ENCODE assay signal across 8 mouse cellular contexts in genomic region chr10:117843690-117844089, GRCm38 (mm10). TPM values are rescaled to one million over a fixed set of nuclear protein-coding genes. Genes with fewer than 3 reads are reported as not detected.
DNase-seq lines count a peak whose midpoint lies in the region; ATAC-seq lines count a peak whose summit lies in the region.

No protein-coding gene starts in this region.

- ATAC-seq in heart, embryonic 15.5 days (replicated peaks; ENCODE audit: insufficient number of reproducible peaks, insufficient read depth, low FRiP score, low read depth): no peak
- ATAC-seq in CD4-positive, CD25-positive, alpha-beta regulatory T cell, adult 4 months: peak; percentile 46
- no peak for ATAC-seq in hindbrain, embryonic 12.5 days (ENCODE audit: low FRiP score)
- no peak for ATAC-seq in midbrain, embryonic 11.5 days (ENCODE audit: low FRiP score)

- DNase-seq in heart, adult 8-10 months (ENCODE audit: low spot score): no peak
- peak; percentile 86 for DNase-seq in midbrain, embryonic 11.5 days (ENCODE audit: low spot score, missing footprints)
- no peak for DNase-seq in cerebellum, adult 8-10 months
- no peak for DNase-seq in kidney, adult 18-20 months
- no peak for DNase-seq in embryo, embryonic 10.5 days (ENCODE audit: low spot score)

- H3K9me3 ChIP-seq in heart, embryonic 15.5 days (replicated peaks): no peaks in the 10 kb centered on the region
- H3K9me3 ChIP-seq in hindbrain, embryonic 12.5 days (replicated peaks): no peaks in the 10 kb centered on the region
- no peaks in the 10 kb centered on the region for H3K9me3 ChIP-seq in midbrain, embryonic 11.5 days (ENCODE audit: control insufficient read depth, low read length)

- H3K4me2 ChIP-seq in heart, embryonic 15.5 days: peak overlapping the region; percentile 71
- H3K4me2 ChIP-seq in hindbrain, embryonic 12.5 days (replicated peaks): peak overlapping the region; percentile 64
- H3K4me2 ChIP-seq in midbrain, embryonic 11.5 days: no peak overlapping the region; the same call in 1 of the 2 replicates

- peak overlapping the region; percentile 97 for H3K4me3 ChIP-seq in heart, embryonic 15.5 days
- H3K4me3 ChIP-seq in hindbrain, embryonic 12.5 days: no peak overlapping the region
- no peak overlapping the region for H3K4me3 ChIP-seq in midbrain, embryonic 11.5 days (ENCODE audit: low read depth, low read length)

- H3K27ac ChIP-seq in heart, embryonic 15.5 days: peak overlapping the region; percentile 31; the same call in 1 of the 2 replicates
- no peak overlapping the region for H3K27ac ChIP-seq in hindbrain, embryonic 12.5 days
- no peak overlapping the region for H3K27ac ChIP-seq in midbrain, embryonic 11.5 days (ENCODE audit: low read depth, low read length)

- peaks cover 37% of the 10 kb centered on the region for H3K4me1 ChIP-seq in heart, embryonic 15.5 days (replicated peaks)
- peaks cover 21% of the 10 kb centered on the region for H3K4me1 ChIP-seq in hindbrain, embryonic 12.5 days
- peaks cover 8% of the 10 kb centered on the region; the same call in 1 of the 2 replicates for H3K4me1 ChIP-seq in midbrain, embryonic 11.5 days (ENCODE audit: control insufficient read depth, insufficient read depth, low read length)

- no peak overlapping the region for H3K9ac ChIP-seq in heart, embryonic 15.5 days
- H3K9ac ChIP-seq in hindbrain, embryonic 12.5 days: no peak overlapping the region; the same call in 1 of the 2 replicates
- no peak overlapping the region for H3K9ac ChIP-seq in midbrain, embryonic 11.5 days (ENCODE audit: low read length)

- H3K36me3 ChIP-seq in heart, embryonic 15.5 days: no peaks in the 10 kb centered on the region
- peaks cover 3% of the 10 kb centered on the region; the same call in 1 of the 2 replicates for H3K36me3 ChIP-seq in hindbrain, embryonic 12.5 days
- no peaks in the 10 kb centered on the region for H3K36me3 ChIP-seq in midbrain, embryonic 11.5 days (ENCODE audit: control insufficient read depth, insufficient read depth, low read length)

- WGBS in heart, embryonic 15.5 days: 50% methylated on average over 5 of the region's 5 CpGs
- WGBS in hindbrain, embryonic 12.5 days: 78% methylated on average over 5 of the region's 5 CpGs
- WGBS in midbrain, embryonic 11.5 days: 90% methylated on average over 5 of the region's 5 CpGs

- H3K27me3 ChIP-seq in heart, embryonic 15.5 days: no peaks in the 10 kb centered on the region
- H3K27me3 ChIP-seq in hindbrain, embryonic 12.5 days: no peaks in the 10 kb centered on the region
- H3K27me3 ChIP-seq in midbrain, embryonic 11.5 days (ENCODE audit: control insufficient read depth, insufficient read depth, low read length): 0 out of 2 replicates have a peak, but pooled peaks cover 2% of the 10 kb centered on the region

RNA-seq across cellular contexts. Expression of gene Rap1b, which starts 2.1 kb away (rescaled TPM):
- 112 and 128 TPM in 2 replicates for polyA plus RNA-seq in heart, embryonic 15.5 days (2015; fragmentation: Nextera tagmentation; extraction: Ambion mirVana)
- 10 to 100 TPM; 38.8 to 47.5 (median 44.8) TPM for total RNA-seq in heart, adult 8-10 months (2022)
- 10 to 100 TPM; 58.0 to 90.0 TPM for polyA plus RNA-seq in CD4-positive, CD25-positive, alpha-beta regulatory T cell, adult 4 months (2017; shearing (Covaris generic))
- 148 and 155 TPM in 2 replicates for polyA plus RNA-seq in hindbrain, embryonic 12.5 days (2016; fragmentation: Nextera tagmentation; extraction: Ambion mirVana)
- polyA plus RNA-seq in midbrain, embryonic 11.5 days (2014; fragmentation: Nextera tagmentation; extraction: Ambion mirVana): 172 and 178 TPM in 2 replicates

RNA-seq across cellular contexts. Expression of gene Nup107, which starts 51.2 kb away (rescaled TPM):
- 35.6 and 38.9 TPM in 2 replicates for polyA plus RNA-seq in heart, embryonic 15.5 days (2015; fragmentation: Nextera tagmentation; extraction: Ambion mirVana)
- total RNA-seq in heart, adult 8-10 months (2022): 1 to 10 TPM; 7.0 to 8.4 (median 7.8) TPM
- polyA plus RNA-seq in CD4-positive, CD25-positive, alpha-beta regulatory T cell, adult 4 months (2017; shearing (Covaris generic)): 10 to 100 TPM; 54.8 to 65.4 TPM
- 69.4 and 69.7 TPM in 2 replicates for polyA plus RNA-seq in hindbrain, embryonic 12.5 days (2016; fragmentation: Nextera tagmentation; extraction: Ambion mirVana)
- 95.1 and 99.0 TPM in 2 replicates for polyA plus RNA-seq in midbrain, embryonic 11.5 days (2014; fragmentation: Nextera tagmentation; extraction: Ambion mirVana)
